Mouse (Mus musculus): ENCODE measurements around the gene Prkar1a.

GRCm38 (mm10) chr11:109649206-109649605, at the start of gene Prkar1a:
- TF ChIP-seq GATA1 (IDR thresholded peaks at IDR 0.05; ENCODE audit: borderline replicate concordance, low read length) (no peak), FLI1 (IDR thresholded peaks at IDR 0.05; ENCODE audit: low read length) (no peak)

All from megakaryocyte, embryonic 14.5 days (primary cell).